In the genomic region with DNA sequence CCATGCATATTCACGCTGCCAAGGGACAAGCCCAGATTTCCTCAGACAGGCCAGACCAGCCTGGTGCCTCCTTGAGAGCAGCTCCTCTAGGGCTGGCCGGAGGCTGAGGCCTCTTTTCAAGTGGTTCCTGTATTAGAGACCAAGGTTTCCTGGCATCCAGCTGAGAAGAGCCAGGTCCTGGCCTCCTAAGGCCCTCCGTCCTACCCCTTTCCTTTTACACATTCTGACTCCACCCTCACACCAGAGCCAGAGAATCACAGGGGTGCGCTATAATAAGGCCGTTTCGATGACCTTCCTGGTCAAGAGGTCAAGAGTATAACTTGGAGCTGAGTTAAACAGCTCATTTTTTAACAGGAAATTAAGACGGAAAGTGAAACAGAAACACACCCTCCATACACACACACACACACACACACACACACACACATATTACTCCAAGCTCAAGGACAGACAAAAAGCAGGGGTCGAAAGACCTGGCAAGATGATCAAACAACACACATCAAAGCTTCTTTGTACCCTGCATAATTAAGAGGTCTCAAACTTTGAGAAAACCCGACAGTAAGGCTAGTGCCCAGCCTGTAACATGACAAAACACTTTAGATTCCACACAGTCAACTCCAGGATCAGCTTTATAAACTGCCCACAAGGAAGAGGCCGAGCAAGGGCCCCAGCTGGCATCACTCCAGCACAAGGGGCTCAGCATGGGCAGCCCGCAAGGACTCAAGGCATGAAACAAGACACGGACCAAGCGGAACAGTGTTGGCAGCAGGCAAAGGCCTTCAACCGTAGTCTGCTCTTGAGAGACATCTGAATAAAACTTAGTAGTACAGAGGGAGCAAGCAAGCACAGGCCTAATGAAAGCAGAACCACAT, we compare ENCODE assay signal across 11 mouse cellular contexts. TPM values are rescaled to one million over a fixed set of nuclear protein-coding genes. Genes with fewer than 3 reads are reported as not detected.
DNase-seq lines count a peak whose midpoint lies in the region; ATAC-seq and TF ChIP-seq lines count a peak whose summit lies in the region.
"Not testable (repeated sequence)": the region's sequence is repeated elsewhere in the genome, so short reads cannot be mapped to it uniquely, and the experiment has no call there.
"Had no signal": no experiment of that assay in that cellular context is flagged by ENCODE, and none has a peak within 500 bp of the region (broad histone marks: within the 10 kb centered on the region; RNA-seq: fewer than 3 reads in every experiment).

No protein-coding gene starts in this region.

- not testable (repeated sequence) for H3K4me2 ChIP-seq in lung, embryonic 14.5 days; midbrain, embryonic 14.5 days (ENCODE audit: low read length)

- peak; percentile 4 for ATAC-seq in CD4-positive, CD25-positive, alpha-beta regulatory T cell, adult 4 months
- not testable (repeated sequence) for ATAC-seq in lung, embryonic 14.5 days (ENCODE audit: insufficient read depth); midbrain, embryonic 14.5 days (ENCODE audit: low FRiP score, low TSS enrichment)

- H3K27ac ChIP-seq in brown adipose tissue, adult 24 weeks (replicated peaks; ENCODE audit: low read depth, low read length): peak overlapping the region; percentile 60
- not testable (repeated sequence) for H3K27ac ChIP-seq in lung, embryonic 14.5 days (ENCODE audit: low read depth); midbrain, embryonic 14.5 days (replicated peaks; ENCODE audit: low read depth, low read length)

- not testable (repeated sequence) for H3K4me1 ChIP-seq in brown adipose tissue, adult 24 weeks (ENCODE audit: control insufficient read depth, insufficient read depth, insufficient read length, low read length); lung, embryonic 14.5 days (ENCODE audit: insufficient read depth); midbrain, embryonic 14.5 days (ENCODE audit: control insufficient read depth, insufficient read depth, low read length)

- DNase-seq in heart, adult 8-10 months (ENCODE audit: low spot score): peak; percentile 73
- DNase-seq in heart, postnatal 4 days: peak; percentile 12
- peak; percentile 55 for DNase-seq in kidney, postnatal 10 days
- peak; percentile 18 for DNase-seq in lung, embryonic 14.5 days
- peak; percentile 3 for DNase-seq in midbrain, embryonic 14.5 days

- not testable (repeated sequence) for TF ChIP-seq CTCF in lung, embryonic 14.5 days (IDR thresholded peaks at IDR 0.05; ENCODE audit: low read depth)

- not testable (repeated sequence) for H3K4me3 ChIP-seq in brown adipose tissue, adult 24 weeks (ENCODE audit: insufficient read depth, low read depth, low read length); lung, embryonic 14.5 days (ENCODE audit: low read depth, low read length); midbrain, embryonic 14.5 days (replicated peaks; ENCODE audit: low read depth, low read length)

- WGBS in lung, embryonic 14.5 days: 29% methylated on average over 13 of the region's 14 CpGs
- 49% methylated on average over 13 of the region's 14 CpGs for WGBS in midbrain, embryonic 14.5 days

- H3K9me3 ChIP-seq in lung, embryonic 14.5 days (ENCODE audit: low read depth, low read length); midbrain, embryonic 14.5 days (ENCODE audit: control insufficient read depth, low read length): not testable (repeated sequence)

- H3K9ac ChIP-seq in lung, embryonic 14.5 days; midbrain, embryonic 14.5 days (replicated peaks; ENCODE audit: low read length): not testable (repeated sequence)

- not testable (repeated sequence) for H3K36me3 ChIP-seq in lung, embryonic 14.5 days (ENCODE audit: insufficient read depth); midbrain, embryonic 14.5 days (ENCODE audit: control insufficient read depth, insufficient read depth, low read length)

- H3K27me3 ChIP-seq in lung, embryonic 14.5 days (ENCODE audit: insufficient read depth, low read length); midbrain, embryonic 14.5 days (ENCODE audit: control insufficient read depth, insufficient read depth, low read length): not testable (repeated sequence)

RNA-seq across cellular contexts. Expression of gene Gm49673, which starts 3.5 kb away (rescaled TPM):
- not detected for polyA plus RNA-seq in CD4-positive, CD25-positive, alpha-beta regulatory T cell, adult 4 months (2017; shearing (Covaris generic))
- not detected in 2 replicates for polyA plus RNA-seq in brown adipose tissue, adult 24 weeks (2012; ENCODE audit: insufficient read depth, insufficient read length, missing spikeins)
- not detected for total RNA-seq in heart, adult 8-10 months (2022)
- total RNA-seq in heart, postnatal 4 days (2021): under 1 TPM in 1 of 2 experiments, not detected in 1; 0.12 TPM
- polyA plus RNA-seq in lung, embryonic 14.5 days (2014; fragmentation: Nextera tagmentation; extraction: Ambion mirVana): not detected in 2 replicates
- 0.15 TPM in 1 of 2 replicates, not detected in the other for polyA plus RNA-seq in midbrain, embryonic 14.5 days (2014; fragmentation: Nextera tagmentation; extraction: Ambion mirVana)
- total RNA-seq: gastrocnemius, postnatal 36 days; megakaryocyte progenitor cell, adult 5-6 weeks had no signal
- polyA plus RNA-seq: hindbrain, embryonic 13.5 days; large intestine, adult 2 months had no signal

RNA-seq across cellular contexts. Expression of gene Rnaset2a, which starts 3.9 kb away (rescaled TPM):
- polyA plus RNA-seq in CD4-positive, CD25-positive, alpha-beta regulatory T cell, adult 4 months (2017; shearing (Covaris generic)): 10 to 100 TPM; 42.6 to 47.1 TPM
- 15.5 and 15.6 TPM in 2 replicates for polyA plus RNA-seq in brown adipose tissue, adult 24 weeks (2012; ENCODE audit: insufficient read depth, insufficient read length, missing spikeins)
- total RNA-seq in heart, adult 8-10 months (2022): 10 to 100 TPM; 18.4 to 22.5 (median 22.1) TPM
- total RNA-seq in heart, postnatal 4 days (2021): 10 to 100 TPM; 22.8 to 23.0 TPM
- polyA plus RNA-seq in lung, embryonic 14.5 days (2014; fragmentation: Nextera tagmentation; extraction: Ambion mirVana): 28.4 and 32.2 TPM in 2 replicates
- polyA plus RNA-seq in midbrain, embryonic 14.5 days (2014; fragmentation: Nextera tagmentation; extraction: Ambion mirVana): 10.8 and 11.8 TPM in 2 replicates

RNA-seq across cellular contexts. Expression of gene Fgfr1op, which starts 21.3 kb away (rescaled TPM):
- 10 to 100 TPM; 24.8 to 27.1 TPM for polyA plus RNA-seq in CD4-positive, CD25-positive, alpha-beta regulatory T cell, adult 4 months (2017; shearing (Covaris generic))
- polyA plus RNA-seq in brown adipose tissue, adult 24 weeks (2012; ENCODE audit: insufficient read depth, insufficient read length, missing spikeins): 6.0 and 13.9 TPM in 2 replicates
- 10 to 100 TPM; 16.3 to 20.0 (median 17.5) TPM for total RNA-seq in heart, adult 8-10 months (2022)
- total RNA-seq in heart, postnatal 4 days (2021): 10 to 100 TPM; 16.0 to 21.0 TPM
- 39.4 and 40.7 TPM in 2 replicates for polyA plus RNA-seq in lung, embryonic 14.5 days (2014; fragmentation: Nextera tagmentation; extraction: Ambion mirVana)
- 26.2 and 31.7 TPM in 2 replicates for polyA plus RNA-seq in midbrain, embryonic 14.5 days (2014; fragmentation: Nextera tagmentation; extraction: Ambion mirVana)

Comparison
In these comparisons a context has a peak if more than half of its experiments do, and no peak if none do; other contexts are left out.
1. DNase-seq: peak in every context shown above with its lines; median percentile 73 in heart, adult 8-10 months; 55 in kidney, postnatal 10 days; 18 in lung, embryonic 14.5 days; 12 in heart, postnatal 4 days; 3 in midbrain, embryonic 14.5 days.